Mouse (Mus musculus): Measurements from ENCODE around the gene Nfatc2ip. TPM values are rescaled to one million over a fixed set of nuclear protein-coding genes. Genes with fewer than 3 reads are reported as not detected.
A peak's percentile ranks its signal among the peaks of the same experiment; 100 is the strongest.

Nfatc2ip gene
- polyA plus RNA-seq, 1 experiment from 2014 or later, result 1.1 TPM

DNA sequence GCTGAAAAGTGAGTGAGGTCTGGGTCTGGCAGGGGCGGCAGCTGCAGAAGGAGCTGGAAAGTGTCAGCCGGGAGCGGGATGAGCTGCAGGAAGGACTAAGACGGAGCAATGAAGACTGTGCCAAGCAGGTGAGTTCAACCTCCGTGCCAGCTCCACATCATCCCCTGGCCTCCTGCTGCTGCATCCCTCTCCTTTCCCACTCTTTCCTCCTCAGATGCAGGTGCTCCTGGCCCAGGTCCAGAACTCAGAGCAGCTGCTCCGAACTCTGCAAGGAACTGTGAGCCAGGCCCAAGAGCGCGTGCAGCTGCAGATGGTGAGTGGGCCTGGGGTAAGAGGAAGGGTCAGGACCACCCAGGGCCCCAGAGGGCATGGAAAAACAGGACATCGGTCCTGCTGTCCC lies 43.6 kb upstream of the Nfatc2ip start:
- no peak for DNase-seq (ENCODE audit: low spot score)
- Histone ChIP-seq H3K36me3 (ENCODE audit: control insufficient read depth, insufficient read depth, low read length) (peaks cover 17% of the 10 kb centered on the region), H3K4me1 (replicated peaks; ENCODE audit: control insufficient read depth, insufficient read depth) (no peaks in the 10 kb centered on the region), H3K4me2 (replicated peaks; ENCODE audit: low read depth) (no peak overlapping the region), H3K4me3 (ENCODE audit: low read depth, low read length) (no peak overlapping the region), H3K27ac (replicated peaks) (no peak overlapping the region), H3K9ac (ENCODE audit: low read length) (no peak overlapping the region), H3K27me3 (ENCODE audit: control insufficient read depth, insufficient read depth, low read length) (no peaks in the 10 kb centered on the region), H3K9me3 (ENCODE audit: control insufficient read depth, low read length) (no peaks in the 10 kb centered on the region)
- ATAC-seq (ENCODE audit: low FRiP score, low TSS enrichment), result no peak
- no peak for TF ChIP-seq EP300 (optimal IDR thresholded peaks at IDR 0.05)
- TF ChIP-seq CTCF (IDR thresholded peaks at IDR 0.05; ENCODE audit: low read depth), result no peak
- WGBS, result 76% methylated on average over 9 of the region's 9 CpGs

DNA sequence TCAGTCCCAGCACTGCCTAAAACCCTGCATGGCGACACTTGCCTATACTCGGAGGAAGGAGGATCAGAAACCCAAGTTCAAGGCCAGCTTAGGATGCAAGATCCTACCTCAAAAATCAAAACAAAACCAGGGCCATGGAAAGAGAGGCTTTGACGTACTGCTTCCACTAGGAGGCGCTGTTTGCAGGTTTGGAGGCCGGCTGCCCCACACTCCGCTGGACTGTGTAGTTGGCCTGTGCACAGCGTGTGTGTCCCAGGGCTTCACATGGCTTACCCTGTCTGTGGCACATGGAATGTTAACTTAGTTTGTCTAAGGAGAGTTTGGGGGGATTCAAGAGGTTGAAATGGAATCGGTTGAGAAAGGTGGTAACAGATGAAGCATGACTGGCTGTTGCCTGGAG lies 40.3 kb upstream of the Nfatc2ip start:
- TF ChIP-seq CTCF (IDR thresholded peaks at IDR 0.05; ENCODE audit: low read depth) (peak; percentile 93), EP300 (optimal IDR thresholded peaks at IDR 0.05) (no peak)
- H3K27ac ChIP-seq (replicated peaks), result no peak overlapping the region
- DNase-seq (ENCODE audit: low spot score) (peak; percentile 72), ATAC-seq (ENCODE audit: low FRiP score, low TSS enrichment) (peak; percentile 71)
- H3K36me3 ChIP-seq (ENCODE audit: control insufficient read depth, insufficient read depth, low read length), result peaks cover 10% of the 10 kb centered on the region; the same call in 1 of the 2 replicates
- H3K4me2 ChIP-seq (replicated peaks; ENCODE audit: low read depth), result no peak overlapping the region
- no peak overlapping the region for H3K9ac ChIP-seq (ENCODE audit: low read length)
- H3K4me1 ChIP-seq (replicated peaks; ENCODE audit: control insufficient read depth, insufficient read depth), result no peaks in the 10 kb centered on the region
- WGBS, result 18% methylated on average over 8 of the region's 8 CpGs
- H3K4me3 ChIP-seq (ENCODE audit: low read depth, low read length), result no peak overlapping the region
- H3K9me3 ChIP-seq (ENCODE audit: control insufficient read depth, low read length), result no peaks in the 10 kb centered on the region
- H3K27me3 ChIP-seq (ENCODE audit: control insufficient read depth, insufficient read depth, low read length), result no peaks in the 10 kb centered on the region

DNA sequence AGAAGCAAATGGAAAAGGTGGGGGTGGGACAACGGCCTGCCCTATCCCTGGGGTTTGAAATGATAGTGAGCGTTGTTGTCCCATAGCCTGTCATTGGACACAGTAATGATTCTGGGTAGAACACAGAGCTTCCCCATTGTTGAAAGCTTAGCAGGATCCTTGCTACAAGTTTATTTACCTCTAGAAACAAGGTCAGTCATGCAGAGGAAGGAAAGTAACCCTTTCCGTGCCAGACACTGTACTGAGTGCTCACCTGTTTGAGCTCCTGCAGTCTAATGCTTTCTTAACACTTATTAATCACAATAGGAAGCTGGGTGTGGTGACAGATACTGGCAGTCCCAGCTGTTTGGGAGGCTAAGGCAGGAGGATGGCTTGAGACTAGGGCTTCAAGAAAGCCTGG lies 39.3 kb upstream of the Nfatc2ip start:
- WGBS, result 73% methylated on average over 3 of the region's 3 CpGs
- Histone ChIP-seq H3K9me3 (ENCODE audit: control insufficient read depth, low read length) (no peaks in the 10 kb centered on the region), H3K4me3 (ENCODE audit: low read depth, low read length) (no peak overlapping the region), H3K4me2 (replicated peaks; ENCODE audit: low read depth) (no peak overlapping the region), H3K36me3 (ENCODE audit: control insufficient read depth, insufficient read depth, low read length) (peaks cover 3% of the 10 kb centered on the region; the same call in 1 of the 2 replicates), H3K27me3 (ENCODE audit: control insufficient read depth, insufficient read depth, low read length) (no peaks in the 10 kb centered on the region), H3K27ac (replicated peaks) (no peak overlapping the region), H3K4me1 (replicated peaks; ENCODE audit: control insufficient read depth, insufficient read depth) (no peaks in the 10 kb centered on the region), H3K9ac (ENCODE audit: low read length) (no peak overlapping the region; the same call in 1 of the 2 replicates)
- DNase-seq (ENCODE audit: low spot score) (no peak), ATAC-seq (ENCODE audit: low FRiP score, low TSS enrichment) (no peak)
- TF ChIP-seq EP300 (optimal IDR thresholded peaks at IDR 0.05) (no peak), CTCF (IDR thresholded peaks at IDR 0.05; ENCODE audit: low read depth) (no peak)

DNA sequence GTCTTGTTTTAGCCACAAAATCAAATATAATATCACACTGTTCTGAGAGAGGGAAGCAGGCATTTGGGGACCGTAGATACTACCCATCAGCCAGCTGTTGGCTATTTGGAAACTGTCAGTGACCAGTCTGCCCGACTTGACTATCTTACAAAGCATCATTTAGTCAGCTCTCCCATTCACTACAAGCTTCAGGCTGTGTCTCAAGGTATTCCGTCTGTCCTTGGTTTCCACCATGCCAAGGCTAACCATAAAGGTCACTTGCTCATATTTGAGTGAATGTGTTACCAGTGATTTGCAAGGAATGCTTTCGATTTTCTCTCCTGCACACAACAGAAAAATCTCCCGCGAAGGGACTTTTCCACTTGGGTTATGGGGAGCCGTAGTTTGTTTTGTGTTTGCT lies 38.2 kb upstream of the Nfatc2ip start:
- Histone ChIP-seq H3K36me3 (ENCODE audit: control insufficient read depth, insufficient read depth, low read length) (peaks cover 3% of the 10 kb centered on the region; the same call in 1 of the 2 replicates), H3K9ac (ENCODE audit: low read length) (no peak overlapping the region), H3K4me3 (ENCODE audit: low read depth, low read length) (no peak overlapping the region), H3K27me3 (ENCODE audit: control insufficient read depth, insufficient read depth, low read length) (no peaks in the 10 kb centered on the region), H3K4me1 (replicated peaks; ENCODE audit: control insufficient read depth, insufficient read depth) (peaks cover under 1% of the 10 kb centered on the region; the same call in 1 of the 2 replicates), H3K4me2 (replicated peaks; ENCODE audit: low read depth) (no peak overlapping the region), H3K27ac (replicated peaks) (no peak overlapping the region), H3K9me3 (ENCODE audit: control insufficient read depth, low read length) (no peaks in the 10 kb centered on the region)
- 90% methylated on average over 7 of the region's 7 CpGs for WGBS
- ATAC-seq (ENCODE audit: low FRiP score, low TSS enrichment), result no peak
- DNase-seq (ENCODE audit: low spot score), result no peak
- TF ChIP-seq CTCF (IDR thresholded peaks at IDR 0.05; ENCODE audit: low read depth) (no peak), EP300 (optimal IDR thresholded peaks at IDR 0.05) (no peak)

DNA sequence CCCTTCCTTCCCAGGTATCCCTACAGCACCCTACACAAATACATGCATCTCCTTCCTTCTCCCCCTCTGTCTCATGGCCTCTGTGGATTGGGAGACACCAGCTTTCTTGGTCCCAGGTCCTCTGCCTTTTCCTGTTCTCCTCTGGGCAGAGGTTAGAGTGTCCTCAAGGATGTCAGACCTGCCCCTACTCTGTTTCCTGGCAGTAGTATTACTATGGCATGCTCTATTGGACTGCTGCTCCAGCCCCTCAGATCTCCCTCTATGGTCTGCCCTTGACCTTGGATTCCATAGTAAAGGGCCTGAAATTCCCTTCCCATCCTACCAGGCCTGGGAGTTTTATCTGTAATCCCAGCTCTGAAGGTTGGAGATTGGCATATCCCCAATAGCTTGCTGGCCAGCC lies 33.6 kb upstream of the Nfatc2ip start:
- TF ChIP-seq CTCF (IDR thresholded peaks at IDR 0.05; ENCODE audit: low read depth), result no peak
- Histone ChIP-seq H3K27me3 (ENCODE audit: control insufficient read depth, insufficient read depth, low read length) (no peaks in the 10 kb centered on the region), H3K4me1 (replicated peaks; ENCODE audit: control insufficient read depth, insufficient read depth) (peaks cover 5% of the 10 kb centered on the region; the same call in 1 of the 2 replicates), H3K9ac (ENCODE audit: low read length) (no peak overlapping the region), H3K36me3 (ENCODE audit: control insufficient read depth, insufficient read depth, low read length) (peaks cover 3% of the 10 kb centered on the region; the same call in 1 of the 2 replicates), H3K4me2 (replicated peaks; ENCODE audit: low read depth) (no peak overlapping the region), H3K9me3 (ENCODE audit: control insufficient read depth, low read length) (no peaks in the 10 kb centered on the region), H3K4me3 (ENCODE audit: low read depth, low read length) (no peak overlapping the region), H3K27ac (replicated peaks) (no peak overlapping the region)
- DNase-seq (ENCODE audit: low spot score), result no peak
- no peak for ATAC-seq (ENCODE audit: low FRiP score, low TSS enrichment)

DNA sequence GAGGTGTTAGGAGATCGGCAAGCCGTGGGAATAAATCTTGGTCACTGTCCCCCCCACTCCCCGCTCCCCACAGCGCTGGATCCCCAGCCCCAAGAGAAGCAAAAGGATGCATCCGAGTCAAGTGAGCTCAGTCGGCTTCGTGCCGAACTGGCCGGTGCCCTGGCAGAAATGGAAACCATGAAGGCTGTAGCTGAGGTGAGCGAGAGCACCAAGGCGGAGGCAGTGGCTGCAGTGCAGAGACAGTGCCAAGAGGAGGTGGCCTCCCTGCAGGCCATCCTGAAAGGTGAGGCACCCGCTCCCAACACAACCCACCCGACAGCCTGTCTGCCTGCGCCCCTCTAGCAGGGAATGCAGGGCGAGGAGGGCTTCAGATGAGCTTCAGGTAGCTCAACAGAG lies 33.0 kb upstream of the Nfatc2ip start:
- ATAC-seq (ENCODE audit: low FRiP score, low TSS enrichment) (peak; percentile 5; the same call in 1 of the 2 replicates), DNase-seq (ENCODE audit: low spot score) (no peak)
- TF ChIP-seq CTCF (IDR thresholded peaks at IDR 0.05; ENCODE audit: low read depth), result no peak
- TF ChIP-seq EP300 (optimal IDR thresholded peaks at IDR 0.05), result no peak
- Histone ChIP-seq H3K27me3 (ENCODE audit: control insufficient read depth, insufficient read depth, low read length) (no peaks in the 10 kb centered on the region), H3K9ac (ENCODE audit: low read length) (peak overlapping the region; percentile 76), H3K9me3 (ENCODE audit: control insufficient read depth, low read length) (no peaks in the 10 kb centered on the region), H3K4me2 (replicated peaks; ENCODE audit: low read depth) (peak overlapping the region; percentile 74), H3K36me3 (ENCODE audit: control insufficient read depth, insufficient read depth, low read length) (peaks cover 3% of the 10 kb centered on the region; the same call in 1 of the 2 replicates), H3K4me1 (replicated peaks; ENCODE audit: control insufficient read depth, insufficient read depth) (peaks cover 5% of the 10 kb centered on the region; the same call in 1 of the 2 replicates), H3K4me3 (ENCODE audit: low read depth, low read length) (peak overlapping the region; percentile 69), H3K27ac (replicated peaks) (peak overlapping the region; percentile 97)
- 21% methylated on average over 15 of the region's 15 CpGs for WGBS

All from stomach, postnatal 0 days (tissue).